In genomic region chr8:83575561-83576515, GRCm38 (mm10) we compare ENCODE assay signal across 9 mouse cellular contexts. TPM values are rescaled to one million over a fixed set of nuclear protein-coding genes. Genes with fewer than 3 reads are reported as not detected.
DNase-seq lines count a peak whose midpoint lies in the region; ATAC-seq and TF ChIP-seq lines count a peak whose summit lies in the region.
"Had no signal": no experiment of that assay in that cellular context is flagged by ENCODE, and none has a peak within 500 bp of the region (broad histone marks: within the 10 kb centered on the region; RNA-seq: fewer than 3 reads in every experiment).

No protein-coding gene starts in this region.

- TF ChIP-seq POLR2A in limb, embryonic 14.5 days (IDR thresholded peaks at IDR 0.05; ENCODE audit: borderline replicate concordance, extremely low read depth, insufficient read depth, insufficient read length) = no peak

- intact Hi-C loops in left cerebral cortex, postnatal 14 days (cut with DNase I) = no loop called here

- H3K27ac ChIP-seq in heart, embryonic 10.5 days = peak overlapping the region; percentile 93
- peak overlapping the region; percentile 72 for H3K27ac ChIP-seq in limb, embryonic 14.5 days (replicated peaks; ENCODE audit: low read depth, low read length)

- peak overlapping the region; percentile 36; the same call in 1 of the 2 replicates for H3K4me3 ChIP-seq in heart, embryonic 10.5 days
- H3K4me3 ChIP-seq in limb, embryonic 14.5 days (replicated peaks; ENCODE audit: low read length) = no peak overlapping the region

- H3K4me1 ChIP-seq in heart, embryonic 10.5 days = peaks cover 78% of the 10 kb centered on the region
- H3K4me1 ChIP-seq in limb, embryonic 14.5 days (ENCODE audit: control insufficient read depth, insufficient read depth, low read length) = peaks cover 12% of the 10 kb centered on the region; the same call in 1 of the 2 replicates

- 59% methylated on average over 17 of the region's 17 CpGs for WGBS in heart, embryonic 10.5 days
- 71% methylated on average over 17 of the region's 17 CpGs for WGBS in limb, embryonic 14.5 days

- no peaks in the 10 kb centered on the region for H3K9me3 ChIP-seq in heart, embryonic 10.5 days
- no peaks in the 10 kb centered on the region for H3K9me3 ChIP-seq in limb, embryonic 14.5 days (ENCODE audit: control insufficient read depth, low read length)

- H3K4me2 ChIP-seq in limb, embryonic 14.5 days (replicated peaks; ENCODE audit: low read depth, low read length, severe bottlenecking) = no peak overlapping the region; the same call in 1 of the 2 replicates

- peak; percentile 43 for ATAC-seq in limb, embryonic 14.5 days (ENCODE audit: low FRiP score, low read depth)
- ATAC-seq in megakaryocyte-erythroid progenitor cell, adult 5-6 weeks (replicated peaks; ENCODE audit: low FRiP score, low TSS enrichment, poor library complexity, severe bottlenecking) = no peak

- H3K27me3 ChIP-seq in heart, embryonic 10.5 days (ENCODE audit: insufficient read depth, poor library complexity, severe bottlenecking) = no peaks in the 10 kb centered on the region
- H3K27me3 ChIP-seq in limb, embryonic 14.5 days (ENCODE audit: control insufficient read depth, insufficient read depth, low read length) = no peaks in the 10 kb centered on the region

- peaks cover 48% of the 10 kb centered on the region for H3K36me3 ChIP-seq in heart, embryonic 10.5 days
- peaks cover 40% of the 10 kb centered on the region for H3K36me3 ChIP-seq in limb, embryonic 14.5 days (ENCODE audit: control insufficient read depth, insufficient read depth, low read length)

- 0 out of 2 replicates have a peak overlapping the region, but pooled peaks have one; percentile 12 for H3K9ac ChIP-seq in limb, embryonic 14.5 days (ENCODE audit: low read depth, low read length, severe bottlenecking)

- peak; percentile 44 to 50 for DNase-seq in adrenal gland, adult (ENCODE audit: inconsistent age in 2 of 2, low spot score in 1 of 2)
- DNase-seq in adrenal gland, postnatal 14 days = no peak
- DNase-seq in left cerebral cortex, postnatal 14 days (ENCODE audit: low spot score in 2 of 2) = peak; percentile 1 to 2
- DNase-seq in left cerebral cortex, adult 11 months (ENCODE audit: low spot score) = no peak
- DNase-seq in cerebellum, adult 9-10 months = peak; percentile 39
- DNase-seq in heart, embryonic 10.5 days (ENCODE audit: low spot score) = peak; percentile 75
- peak; percentile 37 for DNase-seq in limb, embryonic 14.5 days (ENCODE audit: low spot score)

RNA-seq across cellular contexts. Expression of gene Ndufb7, which starts 9.4 kb away (rescaled TPM):
- total RNA-seq in adrenal gland, postnatal 14 days (2021) = 328 TPM in 2 replicates
- 100 to 1,000 TPM; 141 to 147 TPM for total RNA-seq in left cerebral cortex, postnatal 14 days (2021)
- 479 and 560 TPM in 2 replicates for polyA plus RNA-seq in heart, embryonic 10.5 days (2016; fragmentation: Nextera tagmentation; extraction: Ambion mirVana)
- polyA plus RNA-seq in limb, embryonic 14.5 days (2012; rRNA removed) = 237 and 248 TPM in 2 replicates
- polyA plus RNA-seq in limb, embryonic 14.5 days (2014; fragmentation: Nextera tagmentation; extraction: Ambion mirVana) = 298 and 313 TPM in 2 replicates
- 199 and 204 TPM in 2 replicates for total RNA-seq in megakaryocyte-erythroid progenitor cell, adult 5-6 weeks (2014; fragmentation: Nextera tagmentation)
- total RNA-seq in megakaryocyte-erythroid progenitor cell, adult 5-6 weeks (2017) = 173 and 183 TPM in 2 replicates

RNA-seq across cellular contexts. Expression of gene Tecr, which starts 31.9 kb away (rescaled TPM):
- 340 and 372 TPM in 2 replicates for total RNA-seq in adrenal gland, postnatal 14 days (2021)
- total RNA-seq in left cerebral cortex, postnatal 14 days (2021) = 100 to 1,000 TPM; 587 to 600 TPM
- polyA plus RNA-seq in heart, embryonic 10.5 days (2016; fragmentation: Nextera tagmentation; extraction: Ambion mirVana) = 568 and 608 TPM in 2 replicates
- 595 and 783 TPM in 2 replicates for polyA plus RNA-seq in limb, embryonic 14.5 days (2012; rRNA removed)
- 586 and 589 TPM in 2 replicates for polyA plus RNA-seq in limb, embryonic 14.5 days (2014; fragmentation: Nextera tagmentation; extraction: Ambion mirVana)
- 304 and 466 TPM in 2 replicates for total RNA-seq in megakaryocyte-erythroid progenitor cell, adult 5-6 weeks (2014; fragmentation: Nextera tagmentation)
- total RNA-seq in megakaryocyte-erythroid progenitor cell, adult 5-6 weeks (2017) = 230 and 318 TPM in 2 replicates

RNA-seq across cellular contexts. Expression of gene Dnajb1, which starts 32.2 kb away (rescaled TPM):
- 28.5 and 38.3 TPM in 2 replicates for total RNA-seq in adrenal gland, postnatal 14 days (2021)
- 10 to 100 TPM; 38.4 to 40.0 TPM for total RNA-seq in left cerebral cortex, postnatal 14 days (2021)
- polyA plus RNA-seq in heart, embryonic 10.5 days (2016; fragmentation: Nextera tagmentation; extraction: Ambion mirVana) = 51.9 and 71.5 TPM in 2 replicates
- 42.6 and 43.7 TPM in 2 replicates for polyA plus RNA-seq in limb, embryonic 14.5 days (2012; rRNA removed)
- 51.3 and 58.9 TPM in 2 replicates for polyA plus RNA-seq in limb, embryonic 14.5 days (2014; fragmentation: Nextera tagmentation; extraction: Ambion mirVana)
- 49.7 and 52.6 TPM in 2 replicates for total RNA-seq in megakaryocyte-erythroid progenitor cell, adult 5-6 weeks (2014; fragmentation: Nextera tagmentation)
- 50.2 and 63.1 TPM in 2 replicates for total RNA-seq in megakaryocyte-erythroid progenitor cell, adult 5-6 weeks (2017)

RNA-seq across cellular contexts. Expression of gene Olfr370, which starts 40.3 kb away (rescaled TPM):
- total RNA-seq in adrenal gland, postnatal 14 days (2021) = not detected in 2 replicates
- total RNA-seq in left cerebral cortex, postnatal 14 days (2021) = not detected
- not detected in 2 replicates for polyA plus RNA-seq in heart, embryonic 10.5 days (2016; fragmentation: Nextera tagmentation; extraction: Ambion mirVana)
- polyA plus RNA-seq in limb, embryonic 14.5 days (2012; rRNA removed) = 0.18 TPM in 1 of 2 replicates, not detected in the other
- polyA plus RNA-seq in limb, embryonic 14.5 days (2014; fragmentation: Nextera tagmentation; extraction: Ambion mirVana) = not detected in 2 replicates
- not detected in 2 replicates for total RNA-seq in megakaryocyte-erythroid progenitor cell, adult 5-6 weeks (2014; fragmentation: Nextera tagmentation)
- not detected in 2 replicates for total RNA-seq in megakaryocyte-erythroid progenitor cell, adult 5-6 weeks (2017)
- total RNA-seq: heart, postnatal 36 days had no signal

Comparison
In these comparisons a context has a peak if more than half of its experiments do, and no peak if none do; other contexts are left out.
1. DNase-seq: peak in adrenal gland, adult (2 of 2), left cerebral cortex, postnatal 14 days (2 of 2), cerebellum, adult 9-10 months (single experiment), heart, embryonic 10.5 days (single experiment) and limb, embryonic 14.5 days (single experiment); none in adrenal gland, postnatal 14 days (single experiment) and left cerebral cortex, adult 11 months (single experiment).